Mouse (Mus musculus): ENCODE data around the gene Tm6sf1. TPM values are rescaled to one million over a fixed set of nuclear protein-coding genes. Genes with fewer than 3 reads are reported as not detected.

Gene Tm6sf1
- total and polyA plus RNA-seq, 3 experiments: 9.1 to 21.4 (median 12.6) TPM

DNA sequence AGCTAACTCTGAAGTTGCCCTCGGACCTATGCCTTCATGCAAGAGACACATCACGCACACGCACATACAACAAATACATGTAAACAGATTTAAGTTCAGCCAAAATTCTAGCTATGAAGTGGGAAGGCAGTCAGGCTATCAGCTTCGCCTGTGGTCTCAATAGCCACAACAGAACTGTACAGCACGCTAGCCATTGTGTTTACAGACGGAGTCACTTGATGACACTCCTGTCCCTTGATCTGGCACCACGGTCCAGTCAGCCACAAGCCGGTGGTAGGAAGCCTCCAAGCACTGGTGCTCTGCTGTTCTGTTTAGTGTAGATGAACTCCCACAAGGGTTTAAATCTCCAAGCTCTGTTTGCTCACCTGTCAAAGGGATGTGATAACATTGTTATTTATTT is 12.8 kb upstream of the Tm6sf1 start:
- no peaks in the 10 kb centered on the region for H3K79me2 ChIP-seq (replicated peaks; ENCODE audit: control insufficient read depth, insufficient read depth, low read length)
- H3K9ac ChIP-seq (ENCODE audit: low read depth, low read length): no peak overlapping the region
- intact Hi-C loops (cut with DNase I): no loop called here
- TF ChIP-seq CTCF (IDR thresholded peaks at IDR 0.05) (no peak), EP300 (IDR thresholded peaks at IDR 0.05; ENCODE audit: insufficient read depth, low read depth, low read length) (no peak), POLR2A (IDR thresholded peaks at IDR 0.05; ENCODE audit: insufficient read depth, low read depth, low read length) (no peak)
- 71% methylated on average over 8 of the region's 8 CpGs for WGBS
- H3K4me3 ChIP-seq: no peak overlapping the region
- DNase-seq: no peak
- H3K27me3 ChIP-seq (ENCODE audit: control insufficient read depth, insufficient read depth, low read length): no peaks in the 10 kb centered on the region
- peaks cover 1% of the 10 kb centered on the region for H3K4me1 ChIP-seq (ENCODE audit: control insufficient read depth, insufficient read depth, low read length)
- no peaks in the 10 kb centered on the region for H3K36me3 ChIP-seq (ENCODE audit: control insufficient read depth, insufficient read depth, low read length)
- no peak overlapping the region for H3K27ac ChIP-seq

DNA sequence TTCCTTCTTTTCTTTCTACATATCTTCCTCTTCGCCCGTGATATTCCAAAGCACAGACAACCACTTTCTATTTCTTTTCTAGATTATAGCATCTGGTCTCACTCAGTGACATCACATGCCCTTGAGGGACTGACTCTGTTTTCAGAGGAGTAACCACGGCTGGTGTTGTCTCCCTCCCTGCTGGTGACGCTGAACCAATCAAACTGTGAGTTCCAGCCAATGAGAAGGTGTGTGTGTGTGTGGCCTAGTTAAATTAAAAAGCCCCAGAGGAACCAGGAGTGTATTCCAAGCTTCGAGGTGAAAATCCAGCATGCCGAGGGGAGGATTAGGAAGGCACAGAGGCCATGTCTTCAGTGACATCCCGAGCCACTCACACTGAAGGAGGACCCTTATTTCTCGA is 11.8 kb upstream of the Tm6sf1 start:
- Histone ChIP-seq H3K27me3 (ENCODE audit: control insufficient read depth, insufficient read depth, low read length) (no peaks in the 10 kb centered on the region), H3K9ac (ENCODE audit: low read depth, low read length) (no peak overlapping the region), H3K4me1 (ENCODE audit: control insufficient read depth, insufficient read depth, low read length) (peaks cover 2% of the 10 kb centered on the region), H3K79me2 (replicated peaks; ENCODE audit: control insufficient read depth, insufficient read depth, low read length) (no peaks in the 10 kb centered on the region), H3K27ac (no peak overlapping the region), H3K4me3 (no peak overlapping the region), H3K36me3 (ENCODE audit: control insufficient read depth, insufficient read depth, low read length) (no peaks in the 10 kb centered on the region)
- TF ChIP-seq POLR2A (IDR thresholded peaks at IDR 0.05; ENCODE audit: insufficient read depth, low read depth, low read length) (no peak), EP300 (IDR thresholded peaks at IDR 0.05; ENCODE audit: insufficient read depth, low read depth, low read length) (no peak), CTCF (IDR thresholded peaks at IDR 0.05) (no peak)
- intact Hi-C loops (cut with DNase I): no loop called here
- 50% methylated on average over 8 of the region's 8 CpGs for WGBS
- DNase-seq: no peak

DNA sequence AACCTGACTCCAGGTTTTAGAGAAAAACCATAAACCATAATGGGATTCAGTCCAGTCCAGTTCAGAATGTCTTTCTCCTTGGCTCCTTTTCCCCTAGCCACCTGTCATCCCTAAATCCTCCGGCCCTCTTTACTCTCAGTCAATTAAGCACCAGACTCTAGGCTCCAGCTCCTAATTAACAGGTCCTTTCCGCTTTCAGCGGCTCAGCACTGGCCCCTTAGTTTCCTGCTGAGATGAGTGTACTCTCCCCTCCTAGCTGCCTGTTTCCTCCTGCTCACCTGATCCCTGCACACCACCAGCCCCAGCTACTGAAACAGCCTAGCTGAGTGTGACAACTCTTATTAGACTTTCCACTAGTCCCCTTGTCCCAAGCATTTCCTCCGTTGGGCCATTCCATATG is 11.0 kb upstream of the Tm6sf1 start:
- no peaks in the 10 kb centered on the region for H3K27me3 ChIP-seq (ENCODE audit: control insufficient read depth, insufficient read depth, low read length)
- 68% methylated on average over 4 of the region's 4 CpGs for WGBS
- no peak overlapping the region for H3K4me3 ChIP-seq
- no peaks in the 10 kb centered on the region for H3K79me2 ChIP-seq (replicated peaks; ENCODE audit: control insufficient read depth, insufficient read depth, low read length)
- H3K4me1 ChIP-seq (ENCODE audit: control insufficient read depth, insufficient read depth, low read length): peaks cover 2% of the 10 kb centered on the region
- no peaks in the 10 kb centered on the region for H3K36me3 ChIP-seq (ENCODE audit: control insufficient read depth, insufficient read depth, low read length)
- no peak for TF ChIP-seq EP300 (IDR thresholded peaks at IDR 0.05; ENCODE audit: insufficient read depth, low read depth, low read length)
- TF ChIP-seq POLR2A (IDR thresholded peaks at IDR 0.05; ENCODE audit: insufficient read depth, low read depth, low read length): no peak
- no peak for TF ChIP-seq CTCF (IDR thresholded peaks at IDR 0.05)
- DNase-seq: no peak
- intact Hi-C loops (cut with DNase I): no loop called here
- H3K9ac ChIP-seq (ENCODE audit: low read depth, low read length): no peak overlapping the region
- H3K27ac ChIP-seq: no peak overlapping the region

DNA sequence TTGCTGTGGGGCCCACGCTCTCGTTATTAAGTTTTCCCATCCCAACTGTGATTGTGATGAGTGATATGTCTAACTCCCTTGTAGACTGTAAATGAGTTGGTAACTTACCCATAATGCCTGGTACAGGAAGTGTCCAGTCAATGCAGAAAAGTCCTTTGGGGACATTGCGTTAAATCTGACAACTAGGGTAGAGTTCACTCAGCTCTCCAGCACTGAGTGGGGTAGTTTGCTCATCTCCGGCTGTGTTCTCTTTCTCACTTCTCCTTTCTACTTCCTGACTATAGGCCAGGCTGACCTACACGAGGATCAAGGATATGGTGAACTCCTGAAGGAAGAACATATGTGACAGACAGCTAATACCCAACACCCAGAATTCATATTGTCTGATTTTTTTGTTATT is 9.6 kb upstream of the Tm6sf1 start:
- H3K27me3 ChIP-seq (ENCODE audit: control insufficient read depth, insufficient read depth, low read length): no peaks in the 10 kb centered on the region
- H3K36me3 ChIP-seq (ENCODE audit: control insufficient read depth, insufficient read depth, low read length): no peaks in the 10 kb centered on the region
- H3K27ac ChIP-seq: no peak overlapping the region
- H3K9ac ChIP-seq (ENCODE audit: low read depth, low read length): no peak overlapping the region
- TF ChIP-seq POLR2A (IDR thresholded peaks at IDR 0.05; ENCODE audit: insufficient read depth, low read depth, low read length): no peak
- intact Hi-C loops (cut with DNase I): no loop called here
- no peak overlapping the region for H3K4me3 ChIP-seq
- no peaks in the 10 kb centered on the region for H3K79me2 ChIP-seq (replicated peaks; ENCODE audit: control insufficient read depth, insufficient read depth, low read length)
- peak in 1 of 2 experiments; percentile 14 for DNase-seq
- 83% methylated on average over 5 of the region's 5 CpGs for WGBS
- peaks cover 2% of the 10 kb centered on the region for H3K4me1 ChIP-seq (ENCODE audit: control insufficient read depth, insufficient read depth, low read length)

DNA sequence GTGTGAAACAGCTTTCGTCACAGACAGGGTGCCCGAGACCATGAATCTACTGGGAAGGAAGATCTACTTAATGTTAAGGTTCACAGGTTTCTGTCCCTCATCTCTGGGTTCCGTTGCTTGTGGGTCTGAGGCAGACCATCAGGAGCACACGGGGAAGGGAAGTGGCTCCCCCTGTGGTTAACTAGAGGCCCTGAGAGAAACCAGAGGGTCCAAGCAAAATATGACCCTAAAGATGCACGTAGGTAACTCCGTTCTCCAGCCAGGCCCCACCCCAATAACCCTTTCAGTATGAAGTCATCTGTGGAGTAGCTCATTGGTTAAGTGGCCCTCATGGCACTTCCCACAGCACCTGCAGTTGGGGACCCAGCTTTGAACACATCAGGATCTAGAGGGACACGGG is 9.2 kb upstream of the Tm6sf1 start:
- 93% methylated on average over 7 of the region's 7 CpGs for WGBS
- DNase-seq: no peak
- TF ChIP-seq POLR2A (IDR thresholded peaks at IDR 0.05; ENCODE audit: insufficient read depth, low read depth, low read length) (no peak), EP300 (IDR thresholded peaks at IDR 0.05; ENCODE audit: insufficient read depth, low read depth, low read length) (no peak), CTCF (IDR thresholded peaks at IDR 0.05) (no peak)

DNA sequence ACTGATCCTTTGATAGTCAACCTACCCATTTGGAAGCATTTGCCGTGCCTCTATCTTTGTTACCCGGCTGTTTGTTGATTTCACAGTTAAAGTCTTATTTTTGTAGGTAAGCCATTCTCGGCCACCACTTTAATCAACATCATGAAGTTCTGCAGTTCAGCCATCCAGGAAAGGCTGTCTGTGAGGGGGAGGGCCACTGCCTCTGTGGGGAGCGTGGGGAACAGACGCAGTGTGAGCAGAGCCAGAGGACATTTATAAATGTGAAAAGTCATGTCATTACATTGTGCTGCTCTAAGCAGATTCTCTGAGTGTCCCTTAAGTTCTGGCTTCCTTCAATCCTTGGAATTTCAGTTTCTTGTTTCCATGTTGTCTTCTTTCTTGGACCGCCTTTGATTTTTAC is 8.6 kb upstream of the Tm6sf1 start:
- Histone ChIP-seq H3K36me3 (ENCODE audit: control insufficient read depth, insufficient read depth, low read length) (no peaks in the 10 kb centered on the region), H3K79me2 (replicated peaks; ENCODE audit: control insufficient read depth, insufficient read depth, low read length) (no peaks in the 10 kb centered on the region), H3K9ac (ENCODE audit: low read depth, low read length) (no peak overlapping the region), H3K27me3 (ENCODE audit: control insufficient read depth, insufficient read depth, low read length) (no peaks in the 10 kb centered on the region), H3K4me1 (ENCODE audit: control insufficient read depth, insufficient read depth, low read length) (peaks cover 2% of the 10 kb centered on the region), H3K27ac (no peak overlapping the region; the same call in 1 of the 2 replicates), H3K4me3 (no peak overlapping the region)
- WGBS: 77% methylated on average over 6 of the region's 6 CpGs
- TF ChIP-seq POLR2A (IDR thresholded peaks at IDR 0.05; ENCODE audit: insufficient read depth, low read depth, low read length): no peak
- TF ChIP-seq EP300 (IDR thresholded peaks at IDR 0.05; ENCODE audit: insufficient read depth, low read depth, low read length): no peak
- TF ChIP-seq CTCF (IDR thresholded peaks at IDR 0.05): no peak
- no peak for DNase-seq
- intact Hi-C loops (cut with DNase I): no loop called here

More for the DNA sequence above, 9.2 kb upstream of the Tm6sf1 start:
- Histone ChIP-seq H3K4me1 (ENCODE audit: control insufficient read depth, insufficient read depth, low read length) (peaks cover 2% of the 10 kb centered on the region), H3K9ac (ENCODE audit: low read depth, low read length) (no peak overlapping the region), H3K36me3 (ENCODE audit: control insufficient read depth, insufficient read depth, low read length) (no peaks in the 10 kb centered on the region), H3K27ac (no peak overlapping the region), H3K79me2 (replicated peaks; ENCODE audit: control insufficient read depth, insufficient read depth, low read length) (no peaks in the 10 kb centered on the region), H3K4me3 (no peak overlapping the region), H3K27me3 (ENCODE audit: control insufficient read depth, insufficient read depth, low read length) (no peaks in the 10 kb centered on the region)
- intact Hi-C loops (cut with DNase I): no loop called here
